Mouse (Mus musculus) ES-E14 (cell line): Measurements from ENCODE around the gene Tjap1.

Experiments
- CHD2 ChIP-seq: IDR thresholded peaks from 2 replicates; pipeline ENCODE4 v1.6.1; 2014; ENCODE audit warnings: mild to moderate bottlenecking, low read depth, low read length, inconsistent platforms
- MAFK ChIP-seq: IDR thresholded peaks from 2 replicates; pipeline ENCODE4 v1.6.1; 2014; ENCODE audit warnings: mild to moderate bottlenecking, low read depth, low read length, inconsistent platforms; ENCODE audit not compliant: insufficient read depth
- ZC3H11A ChIP-seq: IDR thresholded peaks from 2 replicates; pipeline ENCODE4 v1.6.1; 2012; ENCODE audit warnings: low read depth, mild to moderate bottlenecking, inconsistent platforms, low read length, borderline replicate concordance
- ZNF384 ChIP-seq: IDR thresholded peaks from 2 replicates; pipeline ENCODE4 v1.6.1; 2012; ENCODE audit warnings: low read depth, low read length, inconsistent platforms

DNA sequence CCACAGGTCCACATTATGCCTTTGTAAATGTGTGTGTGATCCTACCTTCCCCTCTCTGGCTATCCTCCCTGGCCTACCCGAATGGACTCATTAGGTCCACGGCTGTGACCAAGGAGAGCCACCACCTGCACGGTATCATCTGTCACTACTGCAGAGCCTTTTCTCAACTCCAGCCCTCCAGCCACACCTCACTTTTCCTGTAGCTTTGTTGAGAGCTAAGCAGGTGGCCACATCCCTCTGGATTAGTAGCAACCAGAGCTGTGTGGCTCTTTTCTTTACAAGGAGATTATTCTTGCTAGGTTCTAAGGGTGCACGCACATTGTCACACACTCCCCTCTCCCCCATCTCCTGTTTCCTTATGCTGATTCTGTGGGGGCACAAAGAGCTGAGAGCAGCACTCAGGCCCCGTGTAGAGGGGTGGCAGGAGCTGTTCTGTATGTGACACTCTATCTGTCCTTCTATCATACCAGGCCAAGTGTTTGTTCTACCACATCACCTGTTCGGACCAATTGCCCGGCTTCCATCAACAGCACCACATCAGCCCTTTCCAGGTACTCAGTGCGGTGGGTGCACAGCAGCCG lies 30.4 kb upstream of the Tjap1 start:
- TF ChIP-seq MAFK (no peak), ZNF384 (no peak), CHD2 (no peak), ZC3H11A (no peak)
